Mouse (Mus musculus): Measurements from ENCODE around the gene Phactr3.

Phactr3 gene

DNA sequence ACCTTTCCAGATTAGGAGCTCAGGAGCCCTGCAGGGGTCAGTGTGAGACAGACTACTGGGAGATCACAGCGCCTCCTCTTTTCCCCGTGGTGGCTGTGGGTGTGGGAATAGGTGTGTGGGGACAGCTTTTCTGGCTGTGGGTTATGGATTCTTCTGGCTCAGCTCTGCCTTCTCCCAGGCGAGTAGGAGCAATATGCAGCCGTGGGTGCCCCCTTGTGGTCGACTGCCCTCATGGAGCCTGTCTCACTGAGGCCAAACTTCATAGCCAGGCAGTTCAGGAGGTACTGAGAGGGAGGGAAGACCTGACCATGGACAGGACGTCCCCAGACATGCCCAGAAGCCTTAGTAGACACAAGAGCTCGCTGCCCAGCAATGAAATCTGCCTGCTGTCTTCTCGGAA lies 145.6 kb downstream of the Phactr3 start:
- DNase-seq, result peak; percentile 77

DNA sequence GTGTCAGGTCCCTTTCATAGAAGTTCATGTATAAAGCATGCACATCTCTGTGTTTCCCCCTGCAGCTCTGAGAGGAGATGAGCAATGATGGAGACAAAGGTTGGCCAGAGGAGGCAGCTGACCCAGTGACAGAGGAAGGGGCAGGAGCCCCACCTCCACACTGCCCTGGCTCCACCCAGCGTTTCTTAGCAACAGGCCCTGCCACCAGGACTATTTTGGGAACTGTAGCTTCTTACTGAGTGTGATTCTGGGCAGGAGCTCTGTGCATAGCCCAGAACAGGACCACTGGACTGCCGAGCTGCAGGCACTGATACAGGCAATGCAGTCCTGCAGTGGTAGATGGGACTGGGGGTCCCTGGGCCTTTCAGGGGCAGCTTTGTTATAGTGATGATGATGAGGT lies 146.7 kb downstream of the Phactr3 start:
- no peak for DNase-seq

DNA sequence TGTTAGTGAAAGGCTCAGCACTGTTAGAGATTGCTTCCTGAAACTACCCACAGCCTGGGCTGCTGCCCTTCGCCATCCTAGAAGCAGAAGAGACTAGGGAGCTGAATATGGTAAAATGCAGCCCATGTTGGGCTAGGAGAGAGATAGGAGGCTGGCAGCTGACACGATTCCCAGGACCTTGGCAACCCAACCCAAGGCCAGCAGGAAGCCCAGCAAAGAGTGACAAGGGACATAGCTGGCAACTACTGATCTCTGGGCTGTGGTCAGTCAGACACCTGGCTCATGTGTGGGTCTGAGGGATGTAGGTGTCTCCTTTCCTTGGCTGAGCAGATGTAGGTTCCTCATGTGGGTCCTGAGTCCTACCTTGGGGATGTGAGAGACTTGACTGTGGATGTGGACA lies 152.0 kb downstream of the Phactr3 start:
- no peak for DNase-seq

DNA sequence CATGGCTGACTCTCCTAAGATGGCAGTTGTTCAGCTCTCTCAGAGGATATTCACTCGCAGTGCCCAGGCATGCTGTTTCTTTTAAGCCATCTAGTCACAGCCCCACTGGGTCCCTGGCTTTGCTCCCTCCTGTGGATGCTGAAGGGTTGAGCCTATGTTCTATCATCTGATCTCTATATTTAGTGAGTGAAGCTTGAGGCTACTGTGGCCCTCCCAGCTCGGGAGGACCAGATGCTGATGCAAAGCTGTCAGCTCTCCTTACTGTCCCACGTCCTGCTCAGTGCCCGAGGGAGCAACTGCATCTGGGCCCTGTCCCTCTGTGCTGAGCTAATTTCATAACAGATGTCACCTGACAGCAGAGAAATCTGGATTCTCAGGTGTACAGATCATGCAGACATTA lies 153.6 kb downstream of the Phactr3 start:
- no peak for DNase-seq

DNA sequence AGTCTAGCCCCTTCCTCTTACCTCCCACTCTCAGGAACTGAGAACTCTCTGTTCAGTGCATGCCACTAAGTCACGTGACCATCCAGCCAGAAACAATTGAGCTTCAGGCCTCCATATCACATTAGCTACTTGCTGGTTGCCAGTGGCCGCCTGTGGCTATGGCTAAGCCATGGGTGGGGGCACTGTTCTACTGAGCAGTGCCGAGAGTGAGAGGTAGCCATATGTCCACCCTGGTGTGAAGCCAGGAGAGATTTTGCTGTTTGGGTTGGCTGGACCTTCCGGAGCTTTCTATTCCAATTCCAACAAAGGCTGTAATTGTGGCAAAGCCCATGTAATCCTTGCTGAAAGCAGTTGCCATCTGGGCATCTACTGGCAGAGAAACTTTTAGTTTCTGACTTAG lies 155.4 kb downstream of the Phactr3 start:
- DNase-seq, result no peak

DNA sequence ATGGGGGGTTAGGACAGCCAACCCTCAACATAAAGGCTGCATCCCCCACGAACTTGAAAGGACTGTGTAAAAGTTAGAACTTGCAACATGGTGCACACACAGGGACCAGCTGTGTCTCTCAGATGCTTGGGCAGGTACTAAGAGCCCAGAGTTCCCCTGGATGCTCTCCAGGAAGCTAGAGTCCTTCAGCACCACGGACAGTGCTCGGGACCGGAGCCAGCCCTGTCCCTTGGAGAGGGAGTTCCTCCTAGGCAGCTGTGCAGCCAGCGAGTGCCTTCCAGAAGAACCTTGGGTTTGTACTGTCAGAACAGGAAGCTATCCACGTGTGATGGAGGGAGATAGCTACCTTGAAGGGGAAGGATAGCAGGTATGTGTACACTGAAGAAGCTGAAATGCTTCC lies 158.4 kb downstream of the Phactr3 start:
- DNase-seq, result peak; percentile 49

DNA sequence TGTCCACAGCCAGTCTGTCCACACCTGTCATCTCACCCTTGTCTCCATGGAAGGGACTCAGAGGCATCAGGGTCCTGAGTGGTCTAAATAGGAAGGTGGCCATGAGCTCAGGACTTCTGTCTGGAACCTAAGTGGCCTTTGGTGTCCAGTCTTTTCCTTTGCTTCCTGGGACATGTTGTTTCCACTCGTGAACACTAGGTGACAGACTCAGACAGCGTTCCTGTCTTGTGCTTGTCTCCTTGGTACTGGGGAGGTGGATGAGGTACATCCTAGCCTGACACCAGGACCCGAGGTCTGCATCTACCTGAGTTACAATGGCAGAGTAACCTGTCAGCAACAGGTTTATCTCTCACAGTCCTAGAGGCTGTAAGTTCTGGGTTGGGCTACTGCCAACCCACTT lies 162.4 kb downstream of the Phactr3 start:
- DNase-seq, result no peak

DNA sequence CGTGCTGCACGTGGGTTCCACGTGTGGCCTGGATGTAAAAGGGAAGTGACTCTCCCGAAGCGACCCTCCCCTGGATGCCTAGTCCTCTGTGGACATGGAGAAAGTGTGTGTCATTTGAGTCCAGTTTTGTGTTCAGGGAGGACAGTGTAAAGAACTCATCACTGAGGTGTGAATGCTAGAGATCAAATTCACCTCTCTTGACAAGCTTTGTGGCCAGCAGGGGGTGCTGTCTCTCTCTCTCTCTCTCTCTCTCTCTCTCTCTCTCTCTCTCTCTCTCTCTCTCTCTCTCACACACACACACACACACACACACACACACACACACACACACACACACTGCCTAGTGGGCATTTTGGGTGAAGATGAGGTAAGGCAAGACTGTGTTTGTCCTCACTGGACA lies 168.5 kb downstream of the Phactr3 start:
- peak; percentile 58 for DNase-seq

DNA sequence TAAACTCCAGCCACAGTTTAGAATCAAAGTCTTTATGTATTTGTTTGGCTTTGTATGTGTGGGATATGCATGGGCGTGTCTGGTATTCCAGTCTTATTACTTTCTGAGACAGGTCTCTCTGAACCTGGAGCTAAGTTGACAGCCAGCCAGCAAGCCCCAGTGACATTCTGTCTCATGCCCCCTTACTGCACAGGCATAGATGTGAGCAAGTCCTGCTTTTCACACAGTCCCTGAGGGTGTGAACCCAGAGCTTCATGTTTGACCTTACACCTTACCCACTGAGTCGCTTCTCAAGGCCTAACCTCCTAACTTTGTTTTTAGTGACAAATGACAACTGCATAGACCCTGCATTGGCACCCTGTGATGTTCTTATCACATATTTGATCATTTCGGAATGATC lies 169.9 kb downstream of the Phactr3 start:
- no peak for DNase-seq

DNA sequence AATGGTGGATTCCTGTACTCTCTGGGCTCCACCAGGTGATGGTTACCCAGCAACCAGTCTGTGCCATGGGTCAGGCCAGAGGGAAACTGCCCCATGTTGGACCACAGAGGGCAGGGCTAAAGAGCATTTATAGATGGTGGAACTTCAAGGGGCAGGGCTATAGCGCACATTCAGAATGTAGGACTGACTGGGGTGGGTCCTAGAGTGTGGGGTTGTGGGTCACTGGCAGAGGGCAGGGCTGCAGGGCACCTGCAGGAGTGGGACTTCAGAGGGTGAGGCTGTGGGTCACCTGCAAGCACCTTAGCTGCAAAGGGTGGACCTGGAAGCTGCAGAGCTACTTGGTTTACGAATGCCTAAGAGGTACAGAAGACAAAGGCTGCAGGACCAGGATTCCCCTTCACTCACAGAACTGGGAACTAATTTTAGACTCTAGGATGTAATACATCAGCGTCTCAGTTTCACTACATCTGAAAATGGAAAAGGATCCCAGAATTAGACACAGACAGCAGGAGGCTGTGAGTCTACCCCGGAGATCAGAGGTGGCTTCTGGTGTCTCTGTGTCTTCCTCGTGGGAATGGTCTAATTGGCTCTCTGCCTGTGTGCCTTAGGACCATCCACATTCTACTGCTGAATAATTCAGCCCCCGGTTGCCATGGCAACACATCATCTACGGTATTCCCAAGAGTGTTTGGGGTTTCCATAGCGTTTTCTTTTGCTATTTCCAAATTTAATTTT lies 184.8 kb downstream of the Phactr3 start:
- no peak for DNase-seq

DNA sequence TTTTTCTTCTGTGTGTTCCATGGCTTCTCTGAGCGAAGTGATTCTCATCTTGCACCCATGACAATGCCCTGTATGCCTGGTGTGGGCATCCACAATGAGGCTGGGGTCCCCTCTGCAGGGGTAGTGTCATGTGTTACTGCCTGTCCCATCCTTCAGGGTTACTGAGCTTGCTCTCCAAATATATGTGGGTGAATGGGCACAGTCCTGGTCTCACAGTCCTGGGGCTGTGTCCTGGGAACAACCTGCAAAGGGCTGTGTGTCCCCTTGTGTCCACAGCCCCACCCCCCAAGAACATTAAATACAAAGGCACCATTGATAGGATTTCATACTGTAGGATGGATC lies 185.4 kb downstream of the Phactr3 start:
- no peak for DNase-seq

DNA sequence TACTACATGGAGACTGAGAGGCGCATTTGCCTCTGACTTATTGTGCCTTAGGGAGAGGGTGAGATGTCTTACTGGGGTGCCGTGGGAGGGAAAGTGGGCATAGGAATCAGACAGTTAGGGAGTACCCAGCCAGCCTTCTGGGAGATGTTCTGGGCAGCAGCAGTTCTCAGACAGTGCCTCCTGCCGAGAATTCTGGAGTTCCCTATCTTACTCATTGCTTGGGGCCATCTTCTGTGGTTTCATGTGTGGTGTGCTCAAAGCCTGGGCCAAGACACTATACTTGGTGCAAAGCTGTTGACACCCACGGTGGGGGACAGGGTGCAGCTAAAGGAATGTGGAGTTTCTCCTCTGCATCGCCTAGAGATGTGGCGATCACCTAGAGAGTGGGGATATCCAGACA lies 185.9 kb downstream of the Phactr3 start:
- no peak for DNase-seq

DNA sequence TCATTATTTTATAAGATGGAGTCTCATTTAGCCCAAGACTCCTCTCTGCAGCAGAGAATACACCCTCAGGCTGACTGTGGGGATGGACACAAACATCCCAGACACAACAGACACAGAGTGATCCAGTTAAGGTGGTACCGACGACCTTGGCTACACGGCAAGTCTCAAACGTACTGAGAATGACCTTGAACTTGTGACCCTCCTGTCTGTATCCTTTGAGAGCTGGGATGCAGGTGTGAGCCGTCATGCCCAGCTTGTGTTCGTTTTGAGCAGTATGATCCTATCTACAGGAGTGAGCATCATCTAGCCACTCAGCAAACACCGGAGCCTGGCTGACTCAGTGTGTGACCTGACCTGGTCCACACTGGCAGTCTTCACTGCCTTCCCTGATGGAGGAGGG lies 194.8 kb downstream of the Phactr3 start:
- no peak for DNase-seq

DNA sequence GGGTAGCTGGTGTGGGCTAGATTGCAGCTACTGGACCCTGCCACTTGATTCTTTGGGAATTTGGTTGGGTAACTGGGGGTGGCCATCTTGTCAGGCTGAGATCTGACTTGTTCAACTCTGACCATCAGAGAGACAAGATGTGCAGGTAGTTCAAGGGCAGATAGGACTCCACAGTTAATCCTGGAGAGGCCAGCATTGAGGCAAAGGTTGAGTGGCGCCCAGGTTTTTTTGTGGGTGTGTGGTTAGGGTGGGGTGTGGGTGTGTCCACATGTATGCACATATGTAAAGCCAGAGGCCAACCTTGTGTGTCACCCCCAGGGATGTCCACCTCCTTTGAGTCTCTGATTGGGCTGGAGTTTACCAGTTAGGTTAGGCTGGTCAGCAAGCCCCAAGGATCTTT lies 197.5 kb downstream of the Phactr3 start:
- no peak for DNase-seq

DNA sequence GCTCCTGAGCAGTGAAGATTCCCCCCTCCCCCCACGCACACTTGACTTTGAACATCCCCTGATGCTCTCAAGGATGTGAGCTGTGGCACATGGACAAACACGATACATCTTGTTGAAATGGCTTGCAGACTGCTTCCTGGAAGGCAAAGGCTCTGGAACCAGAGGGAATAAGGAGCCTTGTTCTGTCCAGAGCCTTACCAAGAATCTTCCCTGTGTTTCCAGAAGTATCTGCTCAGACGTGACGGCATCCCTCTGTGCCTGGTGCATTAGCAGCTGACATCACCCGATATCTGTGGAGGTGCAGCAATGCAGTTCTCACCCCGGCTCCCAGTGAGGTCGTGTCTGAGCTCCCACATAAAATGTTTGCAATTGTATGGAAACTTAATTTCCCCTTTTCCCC lies 201.0 kb downstream of the Phactr3 start:
- DNase-seq, result no peak

DNA sequence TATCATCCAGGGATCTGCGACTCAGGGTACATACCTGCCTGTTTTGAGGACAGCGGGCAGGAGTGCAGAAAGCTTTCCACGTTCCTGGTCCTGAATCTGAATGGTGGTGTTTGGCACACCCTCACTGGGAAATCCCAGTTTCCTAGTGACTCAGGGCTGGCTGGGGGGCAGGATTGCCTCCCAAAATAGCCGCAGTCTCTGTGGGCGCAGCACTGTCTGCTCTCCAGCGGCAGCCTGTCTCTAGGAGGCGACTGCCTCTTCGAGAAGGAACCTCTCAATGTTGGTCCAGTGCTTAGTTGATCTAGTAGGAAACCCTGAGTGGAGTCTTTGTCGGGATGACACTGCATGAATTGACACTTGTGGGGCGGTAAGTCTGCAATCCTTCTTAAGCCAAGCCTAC lies 202.5 kb downstream of the Phactr3 start:
- no peak for DNase-seq

DNA sequence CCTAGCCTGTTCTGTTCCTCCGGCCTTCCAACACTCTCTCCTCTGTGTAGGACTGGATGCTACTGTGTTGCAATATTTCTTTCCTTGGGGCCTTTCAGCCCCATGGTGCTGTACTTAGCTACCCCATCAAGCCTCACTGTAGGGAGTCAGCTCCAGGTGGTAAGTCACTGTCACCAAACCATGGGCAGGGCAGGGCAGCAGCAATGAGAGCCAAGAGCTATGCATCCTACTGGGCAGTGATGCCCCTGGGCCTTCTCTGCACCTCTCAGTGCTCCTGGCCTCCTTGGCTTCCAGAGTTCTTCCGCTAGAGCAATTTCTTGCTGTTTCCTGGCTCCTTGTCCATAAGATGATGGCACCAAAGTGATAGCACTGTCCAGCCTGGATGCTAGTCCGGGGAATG lies 205.6 kb downstream of the Phactr3 start:
- no peak for DNase-seq

DNA sequence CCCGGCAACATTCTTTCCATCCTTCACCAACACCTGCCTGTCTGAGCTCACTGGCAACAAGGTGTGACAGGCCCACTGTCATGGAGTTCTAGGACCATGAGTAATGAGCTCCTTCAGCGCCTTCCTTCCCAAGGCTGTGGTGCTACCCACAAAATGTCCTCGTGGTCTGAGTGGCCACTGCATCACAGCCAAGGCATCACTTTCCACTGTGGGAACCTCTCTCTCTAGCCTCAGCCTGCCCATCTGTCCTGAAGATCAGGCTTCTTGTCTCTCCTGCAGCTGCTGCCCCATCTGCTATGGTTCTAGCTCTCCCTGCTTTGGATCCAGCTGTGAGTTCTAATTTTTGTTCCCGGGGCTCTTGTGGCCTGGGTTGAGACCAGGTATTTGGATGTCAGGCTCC lies 206.0 kb downstream of the Phactr3 start:
- no peak for DNase-seq

DNA sequence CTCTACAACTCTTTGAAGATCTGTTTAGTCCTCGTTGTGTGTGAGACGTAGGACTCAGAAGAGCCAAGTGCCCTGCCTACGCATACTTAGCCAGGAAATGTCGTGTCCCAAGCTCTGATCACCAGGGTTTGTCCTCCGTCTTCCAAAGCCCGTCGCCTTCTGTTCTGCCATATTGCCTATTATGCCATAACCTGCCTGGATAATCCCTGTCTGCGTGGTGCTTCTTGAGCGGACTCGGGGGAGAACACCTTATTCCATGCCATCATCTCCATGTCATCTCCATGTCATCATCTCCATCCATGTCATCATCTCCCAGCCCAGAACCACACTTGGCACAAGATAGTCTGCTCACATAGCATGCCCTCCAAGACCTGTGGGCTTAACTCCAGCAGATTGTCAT lies 207.3 kb downstream of the Phactr3 start:
- no peak for DNase-seq

DNA sequence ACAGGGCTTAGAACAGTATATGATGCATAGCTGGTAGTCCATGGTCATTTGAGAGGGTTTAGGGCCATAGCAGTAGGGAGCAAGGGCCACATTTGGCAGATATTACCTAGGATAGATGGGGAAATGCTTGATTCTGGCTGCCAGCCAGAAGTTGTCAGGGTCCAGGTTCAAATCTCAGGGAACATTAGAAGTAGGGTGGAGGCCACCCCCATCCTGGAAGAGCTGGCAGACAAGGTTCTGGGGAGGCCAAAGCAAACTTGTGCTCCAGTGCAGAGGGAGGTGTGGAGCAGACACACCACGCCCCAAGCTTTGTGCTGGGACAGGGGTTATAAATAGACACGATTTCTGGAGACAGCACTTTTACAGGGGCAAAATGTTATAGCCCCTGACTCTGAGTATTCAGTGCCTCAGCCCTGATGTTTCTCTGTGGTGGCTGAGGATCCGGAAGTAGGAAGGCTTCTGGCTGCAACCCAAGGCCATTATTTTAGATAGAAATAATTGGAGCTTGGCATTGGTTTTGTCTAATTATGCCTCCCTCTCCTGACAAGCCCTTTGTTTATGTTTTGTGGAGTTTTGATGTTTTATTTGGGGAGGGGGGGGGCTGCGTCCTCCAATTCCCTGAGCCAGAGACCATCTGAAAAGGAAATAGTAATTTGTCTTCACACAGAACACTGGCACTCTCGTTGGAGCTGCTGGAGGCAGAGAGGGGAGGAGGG lies 208.1 kb downstream of the Phactr3 start:
- no peak for DNase-seq

DNA sequence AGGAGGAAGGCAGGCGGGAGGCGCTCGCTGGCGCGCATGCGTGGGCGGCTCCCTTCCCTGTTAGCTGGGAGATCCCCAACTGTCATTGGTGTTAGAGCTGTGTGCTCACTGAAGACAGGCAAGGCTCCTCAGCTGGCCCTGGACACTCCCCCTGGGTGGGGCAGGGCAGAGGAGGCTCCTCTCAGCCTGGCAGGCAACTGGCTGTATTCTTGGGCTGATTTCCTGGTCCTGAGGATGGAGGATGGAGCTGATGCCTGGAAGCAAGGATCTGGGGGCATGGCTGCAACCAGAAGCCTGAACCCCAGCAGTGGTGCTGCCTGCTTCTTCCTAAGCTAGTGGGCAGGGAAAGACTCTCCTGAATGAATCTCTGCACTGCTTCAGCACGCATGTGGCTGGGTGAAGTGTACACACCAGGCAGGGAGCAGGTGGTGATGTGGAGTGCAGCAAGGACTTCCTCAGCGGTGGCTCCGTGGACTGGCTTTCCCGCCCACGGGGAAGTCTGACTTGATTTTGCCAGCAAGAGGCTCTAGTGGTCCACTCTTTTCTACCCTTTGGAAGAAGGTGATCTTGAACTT lies 208.8 kb downstream of the Phactr3 start:
- DNase-seq, result peak; percentile 32

DNA sequence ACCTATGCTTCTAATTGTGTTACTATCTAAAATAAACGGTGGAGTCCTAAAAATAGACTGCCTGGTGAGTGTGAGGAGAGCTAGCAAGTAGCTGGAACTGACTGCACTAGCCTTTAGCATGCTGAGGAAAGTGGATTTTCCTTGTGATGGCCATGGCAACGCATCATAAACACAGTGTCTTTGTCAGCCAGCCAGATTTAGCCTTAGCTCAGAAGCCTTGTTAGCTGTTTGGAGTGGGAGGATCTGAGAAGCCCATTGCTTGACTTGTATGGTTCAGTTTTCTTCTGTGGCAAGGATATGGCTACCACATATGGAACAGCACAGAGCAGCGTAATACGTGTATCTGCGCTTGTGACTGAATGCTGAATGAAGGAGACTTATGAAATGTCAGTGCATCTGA lies 210.8 kb downstream of the Phactr3 start:
- DNase-seq, result no peak

DNA sequence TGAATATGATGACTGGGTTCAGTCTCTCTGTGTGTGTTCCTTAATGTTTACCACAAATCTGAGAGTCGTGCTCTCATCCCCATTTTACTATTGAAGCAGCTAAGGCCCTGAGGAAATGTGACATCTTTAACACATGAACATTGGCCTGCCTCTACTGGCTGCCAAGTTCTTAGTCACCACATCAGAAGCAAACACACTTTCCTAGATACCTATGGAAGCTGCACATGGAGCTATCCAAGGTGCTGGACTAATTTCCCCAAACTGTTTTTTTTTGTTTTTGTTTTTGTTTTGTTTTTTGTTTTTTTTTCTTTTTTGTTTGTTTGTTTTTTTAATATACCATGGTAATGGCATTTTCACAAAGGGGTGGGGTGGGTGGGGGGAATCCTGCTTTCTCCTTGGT lies 211.2 kb downstream of the Phactr3 start:
- no peak for DNase-seq

DNA sequence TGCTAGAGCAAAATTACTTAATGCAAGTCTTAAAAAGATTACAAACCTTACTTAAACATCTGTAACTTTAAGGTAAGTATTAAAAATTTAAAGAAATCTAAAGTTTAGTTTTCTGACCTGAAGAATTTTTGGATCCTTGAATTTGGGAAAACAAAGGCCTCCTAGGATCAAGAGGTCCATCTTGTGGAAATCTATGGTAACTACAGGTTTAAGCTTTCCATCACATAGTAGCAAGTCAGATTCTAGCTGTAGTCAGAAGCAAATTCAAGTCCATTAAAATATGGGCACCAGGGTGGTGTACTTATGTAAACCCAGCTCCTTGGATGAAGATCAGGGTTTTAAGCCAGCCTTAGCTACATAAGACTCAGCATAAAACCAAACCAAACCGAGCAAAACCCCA lies 219.1 kb downstream of the Phactr3 start:
- no peak for DNase-seq

DNA sequence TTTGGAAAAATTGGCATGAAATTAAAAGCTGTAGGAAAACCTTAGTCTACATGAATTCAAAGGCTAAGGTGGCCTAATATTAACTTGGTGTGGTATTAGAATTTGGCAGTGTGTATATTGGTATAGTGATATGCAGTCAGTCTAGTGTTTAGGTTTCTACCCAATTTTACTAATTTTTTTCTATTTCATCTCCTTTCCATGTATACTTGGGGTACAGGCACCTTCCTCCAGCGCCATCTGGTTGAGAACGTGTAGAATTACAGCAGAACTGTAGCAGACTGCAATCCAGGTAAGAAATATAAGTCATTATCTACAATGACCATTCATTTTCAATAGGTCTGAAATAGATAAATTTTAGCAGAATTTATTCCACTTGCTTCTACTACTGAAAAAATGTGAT lies 220.3 kb downstream of the Phactr3 start:
- DNase-seq, result no peak

Data from thymus, postnatal 4 days (tissue).